Mouse (Mus musculus) left cerebral cortex, adult 18-20 months (tissue): ENCODE measurements around the gene Scp2. TPM values are rescaled to one million over a fixed set of nuclear protein-coding genes. Genes with fewer than 3 reads are reported as not detected.

Experiments
- DNase-seq, 2 experiments: peaks; one replicate each; pipeline ENCODE4 v3.0.0; 2021 to 2022; ENCODE audit warnings: low spot score in 2 of 2, mixed read lengths in 1 of 2
- total RNA-seq, 2 experiments: library from RNA; stranded (reverse); gene quantifications; 2 replicates each; pipeline ENCODE4 v1.2.3; 2021

The Scp2 gene
- total RNA-seq, 2 experiments from 2014 or later = 103 to 109 TPM

DNA sequence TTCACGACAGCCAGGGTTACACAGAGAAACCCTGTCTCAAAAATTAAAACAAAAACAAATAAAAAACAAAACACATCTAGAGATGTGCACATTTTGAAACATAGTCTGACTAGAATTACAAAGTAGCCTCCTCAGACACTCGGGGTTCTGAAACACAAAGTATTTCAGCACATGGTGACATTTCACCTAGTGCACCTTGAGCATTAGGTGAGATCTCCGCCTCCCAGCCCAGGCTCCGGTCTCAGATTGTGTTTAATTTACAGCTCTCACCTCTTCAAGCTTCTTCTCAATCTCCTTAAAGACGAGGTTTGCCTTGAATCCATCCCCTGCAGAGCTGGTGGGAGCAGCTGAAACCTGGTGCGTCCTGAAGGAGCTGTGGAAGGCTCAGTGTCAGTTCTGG is 81.2 kb downstream of the Scp2 start:
- no peak for DNase-seq

DNA sequence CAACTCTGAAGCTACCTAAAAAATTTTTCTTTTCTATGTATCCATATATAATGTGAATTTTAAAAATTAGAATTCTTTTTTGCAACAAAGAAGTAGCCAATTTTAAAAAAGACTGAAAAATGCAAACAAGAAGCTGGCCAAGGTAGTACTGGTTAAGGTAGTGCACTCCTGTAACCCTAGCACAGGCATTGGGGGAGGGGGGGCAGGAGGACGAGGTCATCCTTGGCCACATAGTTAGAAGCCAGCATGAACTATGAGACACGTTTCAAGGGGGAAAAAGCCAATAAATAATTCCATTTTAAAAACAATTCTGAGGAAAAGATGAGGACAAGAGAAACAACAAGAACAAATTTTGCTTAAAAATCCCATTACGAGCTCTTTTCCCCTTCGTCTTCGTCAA is 82.3 kb downstream of the Scp2 start:
- DNase-seq = no peak

DNA sequence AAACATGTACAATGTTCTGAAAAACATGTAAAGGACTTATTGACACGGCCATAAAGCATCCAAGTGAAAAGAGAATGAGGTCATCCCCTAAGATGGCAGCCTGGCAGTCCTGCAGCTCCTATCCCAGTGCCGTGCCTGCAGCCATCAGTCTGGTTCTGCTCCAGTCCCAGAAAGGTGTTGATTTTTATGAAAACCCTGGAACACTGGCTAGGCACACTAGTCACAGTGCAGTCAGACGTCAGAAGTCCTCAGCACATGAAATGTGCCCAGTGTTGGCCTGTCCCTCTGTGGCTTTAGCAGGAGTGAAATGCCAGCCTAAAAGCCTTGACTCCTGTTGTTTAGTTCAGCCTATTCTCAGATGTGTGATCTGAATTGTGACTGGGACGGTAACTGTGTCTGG is 84.0 kb downstream of the Scp2 start:
- DNase-seq = no peak

DNA sequence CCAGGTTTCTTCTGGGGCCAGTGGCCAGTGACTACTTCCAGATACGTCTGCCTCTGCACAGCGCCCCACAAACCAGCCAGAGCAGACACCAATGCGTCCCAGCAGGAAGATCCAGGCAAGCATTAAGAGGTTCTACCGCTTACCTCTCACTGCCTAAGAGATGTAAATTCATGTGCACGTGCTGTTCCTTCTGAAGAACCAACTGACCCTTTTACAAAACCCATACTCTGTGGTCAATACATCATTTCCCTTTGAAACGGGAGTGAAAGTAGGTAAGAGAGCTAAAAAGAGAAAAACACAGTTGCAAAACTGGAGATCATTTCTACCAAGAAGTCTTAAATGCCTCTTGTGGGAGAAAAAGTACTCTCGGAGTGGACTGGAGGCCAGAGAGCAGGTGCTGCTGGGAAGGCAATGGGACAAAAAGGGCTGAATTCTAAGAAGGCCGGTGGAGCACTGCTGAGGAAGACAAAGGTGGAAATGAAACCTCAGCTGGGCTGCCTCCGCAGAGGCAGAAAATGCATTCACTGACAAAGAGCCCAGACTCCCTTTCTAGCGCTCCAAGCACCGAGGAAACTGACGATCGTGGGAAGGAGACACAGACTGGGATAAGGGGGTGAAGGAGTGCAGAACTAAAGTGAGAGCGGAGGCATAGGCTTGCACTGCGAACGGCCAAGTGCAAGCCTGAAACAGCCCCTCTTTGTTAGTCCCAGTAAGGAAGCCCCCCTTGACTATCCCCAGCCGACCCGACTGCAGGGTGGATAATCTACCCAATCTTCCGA is 85.0 kb downstream of the Scp2 start:
- peak; percentile 42 to 56 for DNase-seq

DNA sequence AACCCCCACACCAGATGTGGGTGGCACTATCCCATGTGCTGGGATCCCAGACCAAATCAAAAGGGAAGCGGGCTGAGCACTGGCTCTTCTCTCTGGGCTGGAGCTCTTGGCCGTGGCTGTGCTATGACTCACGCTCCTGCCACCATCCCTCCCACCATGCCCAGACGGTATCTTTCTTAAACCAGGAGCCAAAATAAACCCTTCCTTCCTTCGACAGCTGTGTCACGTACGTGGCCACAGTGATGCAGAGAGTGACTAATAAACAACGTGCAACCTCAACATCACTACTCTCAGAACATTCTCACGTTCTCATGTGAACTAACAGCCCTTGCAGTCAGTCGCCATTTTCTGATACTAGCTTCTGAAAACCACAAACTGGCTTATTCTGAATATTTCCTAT is 86.6 kb downstream of the Scp2 start:
- DNase-seq = peak; percentile 61 to 67

DNA sequence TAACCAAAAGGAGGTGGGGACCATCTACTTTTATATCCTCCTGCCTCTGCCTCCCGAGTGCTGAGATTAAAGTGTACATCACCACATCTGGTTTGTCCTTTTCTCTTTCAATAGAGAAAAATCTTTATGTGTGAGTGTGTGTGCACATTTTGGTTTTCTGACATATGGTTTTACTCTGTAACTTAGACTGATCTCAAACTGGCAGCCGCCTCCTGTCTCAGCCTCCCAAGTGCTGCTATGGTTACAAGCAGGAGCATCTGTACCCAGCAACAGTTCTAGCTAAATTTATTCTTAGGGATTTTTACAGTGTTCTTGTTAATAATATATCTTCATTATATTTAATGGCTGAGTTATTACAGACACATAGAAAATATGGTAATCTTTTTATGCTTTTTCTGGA is 87.6 kb downstream of the Scp2 start:
- DNase-seq = no peak

DNA sequence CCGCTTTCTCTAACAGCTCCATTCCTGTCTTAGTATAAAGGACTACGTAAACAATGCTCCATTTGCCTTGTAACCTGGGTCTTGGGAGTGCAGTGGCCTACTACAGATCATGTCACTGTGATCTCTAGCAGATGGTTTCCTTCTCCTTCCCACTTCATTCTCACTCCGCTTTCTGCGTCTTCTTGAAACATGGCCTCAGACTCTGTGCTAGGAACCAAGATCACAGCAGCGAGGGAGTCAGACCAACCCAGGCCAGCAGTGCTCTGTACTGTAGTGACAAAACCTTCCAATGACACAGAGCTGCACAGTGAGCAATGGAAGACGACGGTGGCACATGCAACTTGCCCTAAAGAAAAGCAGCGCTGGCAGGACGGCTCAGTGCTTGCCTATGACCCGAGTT is 88.9 kb downstream of the Scp2 start:
- DNase-seq = no peak

DNA sequence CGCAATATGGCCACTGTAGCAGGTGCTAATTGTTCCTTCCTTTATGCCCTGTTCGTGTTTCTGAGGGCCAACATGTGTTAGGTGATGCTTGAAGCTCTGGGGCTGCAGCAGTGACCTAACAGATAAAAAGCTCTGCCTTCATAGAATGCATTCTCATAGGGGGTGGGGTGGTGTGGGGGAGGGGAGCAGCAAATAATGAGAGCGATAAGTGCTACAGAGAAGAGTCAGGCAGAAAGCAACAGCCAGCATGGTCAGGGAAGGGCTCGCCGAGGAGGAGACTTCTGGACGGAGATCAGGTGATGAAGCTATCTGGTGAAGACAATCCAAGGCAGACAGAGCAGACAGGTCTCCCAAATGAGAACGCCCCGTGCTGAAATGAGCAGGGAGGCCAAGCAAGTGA is 92.1 kb downstream of the Scp2 start:
- DNase-seq = no peak

DNA sequence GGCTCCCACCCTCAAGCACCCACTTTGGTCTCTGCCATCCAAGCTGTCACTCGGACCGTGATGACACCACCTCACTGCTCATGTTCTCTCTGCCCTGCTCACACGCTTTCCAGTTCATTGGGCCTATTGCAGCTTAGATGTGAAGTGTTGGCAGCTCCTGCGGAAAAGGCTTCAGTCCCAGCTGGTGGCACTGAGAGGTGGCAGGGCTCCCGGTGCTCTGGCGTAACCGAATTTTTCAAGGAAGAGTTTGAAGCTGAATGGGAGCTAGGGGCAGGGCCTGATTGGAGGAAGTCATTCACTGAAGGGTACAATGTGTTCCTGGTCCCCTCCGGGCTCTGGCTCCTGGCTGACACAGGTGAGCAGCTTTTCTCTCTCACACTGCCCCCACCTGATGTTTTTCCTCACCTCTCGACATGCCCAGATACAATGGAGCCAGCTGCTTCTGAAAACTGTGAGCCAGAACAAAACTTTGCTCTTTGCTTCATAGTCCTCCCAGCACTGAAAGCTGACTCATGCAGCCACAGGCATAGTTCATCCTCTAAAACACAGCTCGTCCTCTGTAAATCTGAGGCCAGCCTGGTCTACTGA is 93.0 kb downstream of the Scp2 start:
- no peak for DNase-seq

DNA sequence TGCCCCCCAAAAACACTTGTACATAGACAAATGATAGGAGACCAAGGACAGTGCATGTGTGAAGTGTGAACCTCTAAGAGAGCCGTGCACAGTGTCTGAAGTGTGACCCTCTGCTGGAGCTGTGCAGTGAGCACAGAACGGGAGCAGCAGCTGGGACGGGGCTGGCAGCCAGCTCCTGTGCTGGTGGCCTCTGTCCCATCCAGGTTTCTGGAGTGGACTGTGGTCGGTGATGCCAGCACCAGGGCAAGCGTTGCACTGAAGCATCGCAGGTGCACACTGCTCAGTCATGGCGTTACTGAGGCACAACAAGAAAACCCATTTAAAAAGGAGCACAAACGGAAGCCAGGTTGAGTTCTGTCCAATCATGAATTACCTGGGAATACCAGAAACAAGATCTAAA is 98.7 kb downstream of the Scp2 start:
- DNase-seq = no peak

DNA sequence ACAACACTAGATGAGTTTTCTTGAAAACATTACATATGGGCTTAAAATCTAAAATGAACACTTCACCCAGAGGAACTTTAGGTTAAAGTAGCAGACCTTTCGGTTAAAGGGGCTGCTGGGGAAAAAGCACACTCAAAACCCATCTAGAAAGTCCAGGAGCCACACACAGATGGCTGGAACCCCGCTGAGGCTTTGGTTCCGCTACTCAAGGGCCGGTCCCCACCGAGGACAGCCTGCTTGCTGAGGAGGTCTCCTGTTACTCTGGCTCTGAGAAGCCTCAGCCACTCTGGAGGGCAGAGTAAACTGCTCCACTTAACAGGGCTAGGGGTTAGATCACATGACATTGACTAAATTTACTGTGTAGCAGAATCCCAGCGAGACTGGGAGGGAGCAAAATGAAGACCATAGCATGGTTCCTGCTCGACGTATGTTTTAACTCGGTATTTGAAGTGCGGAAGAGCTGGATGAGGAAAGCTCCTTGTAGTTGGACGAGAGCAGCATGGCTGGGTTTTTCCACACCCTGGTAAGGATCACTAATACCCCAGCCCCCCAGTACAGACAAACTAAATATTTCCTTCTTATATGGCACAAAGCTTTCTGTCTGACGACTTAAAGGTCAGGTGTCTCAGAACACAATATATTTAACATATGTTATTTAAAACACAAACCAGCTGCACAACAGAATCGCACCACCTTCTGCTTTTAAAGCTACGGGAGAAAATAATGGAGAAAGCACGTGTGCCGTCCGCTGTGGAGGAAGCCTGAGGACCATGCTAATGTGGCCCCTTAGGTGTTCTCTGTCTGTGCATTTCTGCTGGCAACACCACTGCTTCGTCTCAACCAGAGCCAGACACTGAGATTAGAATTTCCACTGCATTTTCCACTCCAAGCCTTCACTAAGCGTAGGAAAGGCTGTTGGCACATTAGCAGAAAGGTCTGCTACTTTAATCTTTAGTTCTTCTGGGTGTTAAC is 99.4 kb downstream of the Scp2 start:
- DNase-seq = no peak

DNA sequence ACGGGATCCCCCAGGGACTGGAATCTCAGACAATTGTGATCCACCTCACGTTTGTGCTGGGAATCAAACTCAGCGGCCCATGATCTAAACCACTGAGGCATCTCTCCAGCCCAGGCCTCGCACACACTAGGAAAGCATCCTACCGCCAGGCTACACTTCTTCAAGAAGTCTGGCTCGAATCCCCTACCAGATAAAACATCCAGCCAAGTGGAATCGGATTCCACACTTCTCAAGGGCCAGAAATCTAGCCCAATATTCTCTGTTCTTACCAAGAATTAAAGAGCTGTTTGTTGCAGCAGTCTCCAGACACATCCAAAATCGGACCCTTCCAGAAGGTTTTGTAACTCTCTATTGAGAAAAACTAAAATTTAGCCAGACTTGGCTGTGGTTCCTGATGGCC is 107.8 kb downstream of the Scp2 start:
- DNase-seq = no peak

DNA sequence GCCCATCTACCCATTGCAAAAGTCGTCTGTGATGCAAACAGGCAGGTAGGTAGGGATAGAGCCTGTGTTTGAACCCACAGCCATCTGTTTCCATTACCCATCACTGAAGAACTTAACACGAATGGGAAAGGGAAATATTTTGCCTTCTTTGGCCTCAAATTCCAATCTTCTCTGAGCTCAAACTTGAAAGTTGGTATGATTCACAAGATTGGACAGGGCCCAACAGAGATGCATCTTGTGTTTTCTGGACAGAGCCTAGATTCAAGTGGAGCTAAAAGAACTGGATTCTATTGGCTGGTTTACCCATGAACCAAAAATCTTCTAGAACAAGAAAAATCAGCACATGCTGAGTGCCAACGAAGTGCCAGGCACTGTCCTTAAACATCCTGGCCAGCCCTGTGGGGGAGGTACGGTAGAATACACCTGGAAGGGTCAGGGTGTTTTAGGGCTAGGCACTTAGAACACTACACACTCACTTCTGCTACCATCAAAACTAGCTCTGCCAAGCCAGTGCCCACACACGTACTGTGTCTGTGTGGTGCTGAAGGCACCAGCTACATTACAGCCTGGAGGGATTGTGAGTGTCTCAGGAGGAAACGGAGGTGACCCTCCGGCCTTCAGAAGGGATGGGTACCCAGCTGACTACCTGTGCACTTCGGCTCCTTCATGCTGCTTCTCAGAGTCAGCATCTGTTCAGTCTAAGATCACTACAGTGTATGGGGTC is 111.6 kb downstream of the Scp2 start:
- DNase-seq = peak; percentile 37 to 48

DNA sequence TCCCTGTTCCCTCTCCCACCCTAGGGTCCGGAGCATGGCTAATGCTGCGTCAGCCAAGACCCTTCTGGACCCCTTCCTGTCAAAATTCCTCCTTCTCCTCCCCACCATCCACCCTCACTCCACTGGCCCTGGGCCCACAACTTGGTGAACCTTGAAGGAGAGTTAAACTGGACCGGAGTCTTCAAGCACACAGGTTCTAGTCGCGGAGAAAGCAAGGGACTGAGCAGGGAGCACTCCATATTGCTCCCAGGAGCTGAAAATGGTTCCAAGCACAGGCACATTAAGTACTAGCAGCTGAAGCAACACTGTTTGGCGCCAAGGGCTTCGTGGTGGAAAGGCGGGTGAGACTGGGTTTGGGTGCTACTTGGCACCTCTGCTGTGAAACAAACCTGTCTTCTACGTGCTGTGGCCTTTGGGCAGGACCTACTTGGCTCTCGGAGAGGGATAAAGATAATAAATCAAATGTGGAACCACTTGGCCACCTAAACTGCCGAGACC is 112.4 kb downstream of the Scp2 start:
- peak in 1 of 2 experiments; percentile 12 for DNase-seq

DNA sequence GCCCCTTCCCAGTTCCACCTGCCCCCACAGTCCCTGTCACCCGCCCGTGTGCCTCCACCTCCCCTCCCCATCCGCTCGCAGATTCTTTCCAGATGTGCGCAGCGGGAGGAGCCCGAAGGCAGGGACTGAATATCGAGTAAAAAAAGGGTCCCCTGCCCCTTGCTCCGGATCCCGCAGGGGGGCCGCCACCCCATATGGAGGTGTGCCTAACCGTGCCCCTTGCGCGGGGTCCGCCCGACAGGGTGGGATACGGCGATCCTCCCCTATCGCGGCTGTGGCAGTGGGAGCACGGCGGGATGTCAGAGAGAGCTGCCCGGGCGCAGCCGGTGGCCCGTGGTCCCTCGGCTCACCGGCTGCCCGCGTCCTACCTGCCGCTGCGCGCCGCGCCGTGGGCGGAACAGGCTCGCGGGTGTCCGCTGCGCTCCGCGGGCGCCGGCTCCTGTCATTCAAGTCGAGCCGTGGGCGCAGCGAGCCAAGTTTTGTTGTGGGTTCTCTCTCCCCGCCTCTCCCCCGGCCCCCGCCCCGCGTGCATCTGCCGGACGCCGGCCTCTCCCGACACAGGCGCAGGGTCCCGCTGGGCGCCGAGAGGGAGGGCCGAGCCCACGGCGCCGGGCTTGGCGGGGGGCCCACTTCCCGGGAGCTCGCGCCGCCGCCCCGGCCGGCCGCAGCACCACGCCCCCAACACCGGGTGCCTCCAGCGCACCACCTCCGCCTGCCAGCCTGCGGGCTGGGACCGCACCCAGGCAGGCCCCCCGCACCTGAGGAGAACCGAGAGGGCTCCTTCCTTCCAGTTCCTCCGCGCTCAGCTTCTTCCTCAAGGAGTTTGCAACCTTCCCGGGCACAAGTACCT is 113.1 kb downstream of the Scp2 start:
- DNase-seq = peak; percentile 59 to 76

DNA sequence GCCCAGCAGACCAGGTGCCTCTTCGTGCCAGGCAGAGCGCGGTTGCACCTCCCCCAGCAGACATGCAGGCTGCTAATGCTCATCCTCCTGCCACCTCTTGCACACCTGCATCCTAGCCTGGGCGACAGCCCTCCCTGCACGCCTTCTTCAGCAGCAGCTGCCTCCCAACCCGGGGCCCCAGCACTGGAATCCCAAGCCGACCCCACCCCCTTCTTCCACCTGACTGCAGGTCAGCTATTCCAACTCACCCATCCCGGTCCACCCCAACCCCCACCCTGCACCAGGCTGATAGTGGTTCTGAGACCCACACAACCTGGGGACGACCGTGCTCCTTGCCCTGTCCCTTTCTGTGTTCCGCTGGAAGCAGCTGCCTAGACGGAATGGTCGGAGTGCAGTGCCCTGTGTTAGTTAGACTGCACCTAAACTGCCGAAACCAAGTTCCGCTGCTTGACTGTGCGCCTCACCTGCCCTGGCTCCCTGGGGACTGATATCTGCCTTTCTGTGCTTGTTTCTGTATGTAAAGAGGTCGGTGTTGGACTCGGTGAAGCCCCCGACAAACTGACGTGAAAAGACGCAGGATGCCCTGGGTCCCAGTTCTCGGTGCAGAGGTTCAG is 113.8 kb downstream of the Scp2 start:
- no peak for DNase-seq

DNA sequence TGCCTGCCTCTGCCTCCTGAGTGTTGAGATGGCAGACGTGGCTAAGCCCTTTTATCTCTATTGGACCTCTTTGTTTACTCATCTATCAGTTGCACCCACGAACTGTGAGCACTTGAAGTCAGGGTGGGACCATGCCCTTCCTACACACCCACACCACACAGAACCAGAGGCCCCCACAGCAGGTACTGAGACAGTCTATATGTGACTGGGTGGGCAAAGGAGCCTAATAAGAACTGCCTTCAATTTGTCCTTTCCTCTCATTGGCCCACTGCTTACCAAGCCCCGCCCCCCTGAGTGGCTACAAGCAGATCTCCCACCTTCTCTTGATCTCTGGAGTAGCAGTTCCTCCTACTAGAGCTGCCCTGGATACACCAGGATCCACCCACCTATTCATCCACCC is 118.6 kb downstream of the Scp2 start:
- DNase-seq = no peak

DNA sequence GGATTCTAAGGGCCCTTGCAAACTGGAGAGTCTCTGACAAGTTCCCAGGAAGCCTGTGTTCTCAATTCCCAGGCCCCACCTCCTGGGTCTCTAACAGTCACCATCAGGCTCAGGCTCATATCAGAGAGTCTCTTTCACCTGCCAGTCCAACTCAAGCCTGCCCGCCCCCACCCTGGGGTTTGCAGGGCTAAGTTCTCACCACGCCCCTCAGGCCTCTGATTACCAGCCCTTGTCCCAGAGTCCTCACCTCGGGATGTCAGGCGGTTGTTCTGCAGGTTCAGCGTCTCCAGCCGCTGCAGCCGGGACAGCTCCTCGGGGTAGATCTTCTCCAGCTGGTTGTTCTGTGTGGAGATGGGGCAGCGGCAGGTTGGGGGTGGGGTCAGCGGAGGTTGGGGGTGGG is 119.5 kb downstream of the Scp2 start:
- DNase-seq = no peak

DNA sequence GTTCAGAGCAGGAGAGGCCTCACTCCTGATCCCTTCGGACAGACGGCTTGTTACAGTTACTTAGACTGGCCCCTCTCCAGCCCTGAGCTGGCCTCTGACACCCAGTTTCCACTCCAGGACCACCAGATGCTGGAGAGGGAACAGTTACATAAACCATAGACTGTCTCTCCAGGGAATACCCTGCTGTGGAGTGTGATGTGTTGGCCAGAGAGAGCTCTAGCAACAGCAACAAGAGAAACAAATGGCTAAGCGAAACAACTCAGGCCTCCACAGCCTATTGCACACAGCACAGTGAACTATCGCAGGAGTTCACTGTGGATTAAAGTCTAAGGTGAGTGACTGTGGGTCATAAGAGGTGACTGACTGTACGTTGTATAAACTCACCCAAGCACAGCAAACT is 120.2 kb downstream of the Scp2 start:
- no peak for DNase-seq

DNA sequence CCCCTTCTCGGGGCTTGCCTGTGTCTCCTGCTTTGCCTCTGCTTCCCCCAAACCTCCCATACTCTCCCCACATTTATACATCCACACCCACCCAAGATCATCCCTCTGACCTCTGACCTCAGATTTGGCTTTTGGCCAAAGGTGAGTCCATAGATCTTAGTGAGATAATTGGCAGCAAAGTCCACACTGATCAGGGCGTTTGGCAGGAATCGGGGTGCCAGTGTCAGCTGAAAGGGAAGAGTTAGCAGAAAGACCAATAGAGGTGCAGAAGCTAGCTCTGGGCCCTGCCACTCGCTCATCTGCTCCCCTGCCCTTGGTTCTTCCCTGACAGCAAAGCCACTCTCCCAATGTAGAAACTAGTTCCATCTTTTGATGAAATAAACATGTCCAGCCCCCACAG is 121.6 kb downstream of the Scp2 start:
- DNase-seq = no peak
